Mouse (Mus musculus): ENCODE measurements around the gene Olfr1286.

Olfr1286 gene

DNA sequence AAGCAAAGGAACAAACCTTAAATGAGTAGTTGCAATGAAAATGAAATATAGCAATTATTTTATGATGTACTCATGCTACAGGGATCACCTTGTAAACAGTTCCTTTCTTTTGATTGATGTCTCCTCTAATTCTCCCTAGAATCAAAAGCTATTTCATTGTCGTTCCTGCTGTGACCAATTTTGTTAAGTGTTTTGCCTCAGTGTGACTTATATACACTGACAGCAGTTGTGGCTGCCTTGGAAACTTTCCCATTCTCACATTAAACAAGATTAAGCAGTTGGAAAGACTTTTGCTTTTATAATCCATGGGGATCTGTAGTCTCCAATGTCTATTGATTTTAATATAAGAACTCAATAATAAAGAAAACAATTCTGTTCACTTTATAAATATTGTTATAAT, at the start of gene Olfr1286:
TSS of gene Olfr1286 (minus strand) at position 185 of the 400 bp plus-strand sequence.
- no peak for DNase-seq

DNA sequence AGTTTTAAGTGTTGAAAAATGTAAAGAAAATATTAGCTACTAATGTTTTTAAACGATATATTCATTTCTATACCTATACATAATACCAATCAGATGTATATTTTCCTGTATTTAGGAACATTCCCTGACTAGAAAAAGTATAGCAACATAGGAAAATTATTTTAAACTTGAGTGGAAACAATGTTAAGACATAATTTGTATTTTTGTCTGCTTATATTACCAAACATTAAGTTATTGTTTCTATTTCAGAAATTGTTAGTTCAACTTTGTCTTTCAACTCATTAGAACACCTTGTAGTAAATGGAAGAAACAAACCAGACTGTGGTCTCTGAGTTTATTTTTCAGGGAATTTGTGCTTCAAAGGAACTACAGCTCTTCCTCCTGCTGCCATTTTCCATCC, 25.9 kb upstream of the Olfr1286 start, which contains the start of gene Olfr1287:
TSS of gene Olfr1287 (plus strand) at position 301 of the 400 bp plus-strand sequence.
- no peak for DNase-seq

DNA sequence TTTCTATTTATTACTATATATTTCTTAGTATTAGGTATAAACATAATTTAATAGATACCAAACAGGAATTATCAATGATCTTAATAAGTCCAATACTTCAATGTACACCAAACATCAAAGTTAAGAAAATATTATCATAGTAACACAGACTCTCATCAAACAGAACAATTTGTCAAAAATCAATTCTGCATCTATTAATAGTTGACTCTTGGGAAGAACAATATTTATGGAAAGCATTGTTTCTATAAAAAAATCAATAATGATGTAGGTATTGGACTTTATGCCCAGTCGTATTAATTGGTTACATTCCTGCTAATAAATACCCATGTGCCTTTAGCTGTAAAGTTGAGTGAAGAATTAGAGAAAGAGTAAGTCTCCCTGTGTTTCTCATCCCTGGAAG, 47.7 kb downstream of the Olfr1286 start, which contains the start of gene Olfr1284:
TSS of gene Olfr1284 (plus strand) at position 301 of the 400 bp plus-strand sequence.
- DNase-seq, result no peak

Data from heart, adult 11 months (tissue).